ENCODE assay signal across 9 mouse cellular contexts in genomic region chr13:37541674-37542073, GRCm38 (mm10).
A peak's percentile ranks its signal among the peaks of the same experiment; 100 is the strongest.
DNase-seq lines count a peak whose midpoint lies in the region; ATAC-seq lines count a peak whose summit lies in the region.
"Had no signal": no experiment of that assay in that cellular context is flagged by ENCODE, and none has a peak within 500 bp of the region (broad histone marks: within the 10 kb centered on the region; RNA-seq: fewer than 3 reads in every experiment).

No protein-coding gene starts in this region.

- no peak overlapping the region for H3K27ac ChIP-seq in lung, embryonic 15.5 days

- no peak overlapping the region for H3K9ac ChIP-seq in lung, embryonic 15.5 days

- intact Hi-C loops in heart, postnatal 36 days (cut with DNase I): loop anchor here (2.0 to 5.0 kb wide), 4 partner anchors 57 to 403 kb away; no protein-coding TSS in a partner anchor

- H3K36me3 ChIP-seq in lung, embryonic 15.5 days: no peaks in the 10 kb centered on the region

- H3K4me2 ChIP-seq in lung, embryonic 15.5 days: peak overlapping the region; percentile 32

- 11% methylated on average over 6 of the region's 6 CpGs for WGBS in lung, embryonic 15.5 days

- H3K9me3 ChIP-seq in lung, embryonic 15.5 days: no peaks in the 10 kb centered on the region

- peak; percentile 61 for ATAC-seq in lung, embryonic 15.5 days (ENCODE audit: borderline replicate concordance, extremely low read depth, low FRiP score, low TSS enrichment)
- no peak for ATAC-seq in erythroblast, adult 5-6 weeks (replicated peaks; ENCODE audit: low FRiP score, poor library complexity, severe bottlenecking)

- H3K27me3 ChIP-seq in lung, embryonic 15.5 days: no peaks in the 10 kb centered on the region

- H3K4me1 ChIP-seq in lung, embryonic 15.5 days: peaks cover 24% of the 10 kb centered on the region

- no peak overlapping the region for H3K4me3 ChIP-seq in lung, embryonic 15.5 days
- H3K4me3 ChIP-seq: erythroblast, embryonic 14.5 days had no signal

- DNase-seq in 416B (ENCODE audit: low read depth): peak; percentile 99
- peak; percentile 58 for DNase-seq in NIH3T3 (ENCODE audit: low read depth)
- peak; percentile 57 for DNase-seq in fibroblast of lung, adult 2 months (ENCODE audit: low read depth)
- DNase-seq in heart, postnatal 36 days: peak; percentile 56 to 57
- DNase-seq in layer of hippocampus, adult 18-20 months (ENCODE audit: low spot score in 2 of 2): peak; percentile 13 to 58
- peak; percentile 65 for DNase-seq in retina, embryonic 14.5 days (ENCODE audit: low spot score)

Comparison
In these comparisons a context has a peak if more than half of its experiments do, and no peak if none do; other contexts are left out.
1. DNase-seq: peak in every context shown above with its lines; median percentile 99 in 416B; 65 in retina, embryonic 14.5 days; 58 in NIH3T3; 57 in fibroblast of lung, adult 2 months; 56 in heart, postnatal 36 days; 36 in layer of hippocampus, adult 18-20 months.